Mouse (Mus musculus): Measurements from ENCODE around the gene Adcy1.

DNA sequence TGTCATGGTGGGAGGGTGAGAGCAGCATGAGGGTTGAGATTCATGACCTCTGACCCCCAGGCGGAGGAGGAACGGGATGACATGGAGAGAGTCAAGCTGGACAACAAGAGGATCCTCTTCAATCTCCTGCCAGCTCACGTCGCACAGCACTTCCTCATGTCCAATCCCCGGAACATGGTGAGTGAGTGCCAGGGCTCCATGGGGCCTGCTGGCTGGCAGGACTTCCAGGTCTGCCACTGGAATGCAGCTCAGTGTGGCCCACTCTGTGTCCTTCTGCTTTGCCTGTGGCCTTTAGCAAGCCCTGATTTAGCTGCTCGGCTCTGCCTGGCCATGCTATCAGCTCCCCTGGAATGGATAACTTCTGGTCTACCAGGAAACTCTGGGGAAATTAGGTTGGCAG, 96.9 kb downstream of the Adcy1 start:
- TF ChIP-seq POLR2AphosphoS2 (IDR thresholded peaks at IDR 0.05; ENCODE audit: low read depth, low read length): no peak
- TF ChIP-seq MXI1 (IDR thresholded peaks at IDR 0.05; ENCODE audit: low read depth, low read length): no peak
- no peak for TF ChIP-seq EP300 (IDR thresholded peaks at IDR 0.05; ENCODE audit: low read length)
- no peak for TF ChIP-seq CTCF (conservative IDR thresholded peaks at IDR 0.05 in 1 of 2, IDR thresholded peaks at IDR 0.05 in 1 of 2; ENCODE audit: low read depth in 2 of 2, low read length in 2 of 2)
- no peak for TF ChIP-seq SMC3 (IDR thresholded peaks at IDR 0.05; ENCODE audit: low read depth, low read length)
- TF ChIP-seq MAX (IDR thresholded peaks at IDR 0.05; ENCODE audit: low read length): no peak
- TF ChIP-seq E2F4 (IDR thresholded peaks at IDR 0.05; ENCODE audit: insufficient replicate concordance, low read depth, low read length): no peak
